Mouse (Mus musculus): Measurements from ENCODE around the gene Irak3.

- TF ChIP-seq CTCF (conservative IDR thresholded peaks at IDR 0.05; ENCODE audit: low read length) (no peak), NANOG (IDR thresholded peaks at IDR 0.05; ENCODE audit: borderline replicate concordance, low read length) (no peak), POU5F1 (IDR thresholded peaks at IDR 0.05; ENCODE audit: borderline replicate concordance, low read length) (no peak)
Observed at GRCm38 (mm10) chr10:120169841-120170240, 32.1 kb downstream of the Irak3 start.
